Mouse (Mus musculus) gastrocnemius, postnatal 10 days (tissue): Measurements from ENCODE around the gene Tbl2. TPM values are rescaled to one million over a fixed set of nuclear protein-coding genes. Genes with fewer than 3 reads are reported as not detected.

Experiments used
- DNase-seq: peaks from one replicate; pipeline ENCODE4 v3.0.0; 2021; ENCODE audit warnings: mixed read lengths
- microRNA-seq, 2 experiments: library from miRNA; unstranded; fragments of <30 nt; microRNA quantifications; one replicate each; pipeline ENCODE4 v1.2.0; 2021
- total RNA-seq, 2 experiments: library from RNA; stranded (reverse); gene quantifications; 2 replicates each; pipeline ENCODE4 v1.2.3; 2021

Gene Tbl2
- total RNA-seq, 2 experiments from 2014 or later, result 13.6 to 16.8 TPM

GRCm38 (mm10) chr5:135186621-135187348, 37.3 kb downstream of the Tbl2 start, which contains the start of gene Baz1b:
Gene Baz1b (plus strand): TSS chr5:135187264.
- peak; percentile 95 for DNase-seq

- DNase-seq, result peak; percentile 80
These were observed 38.1 kb downstream of the Tbl2 start for GRCm38 (mm10) chr5:135187349-135188213.

- DNase-seq, result no peak
These were observed 38.7 kb downstream of the Tbl2 start for GRCm38 (mm10) chr5:135188214-135188554.

- no peak for DNase-seq
These were observed 40.0 kb downstream of the Tbl2 start for GRCm38 (mm10) chr5:135189281-135190022.

- DNase-seq, result peak; percentile 52
These were observed 42.2 kb downstream of the Tbl2 start for GRCm38 (mm10) chr5:135191620-135192019.

GRCm38 (mm10) chr5:135192431-135192830, 43.0 kb downstream of the Tbl2 start:
- DNase-seq, result no peak

- no peak for DNase-seq
These were observed 46.9 kb downstream of the Tbl2 start for GRCm38 (mm10) chr5:135196367-135196766.

GRCm38 (mm10) chr5:135202763-135203162, 53.3 kb downstream of the Tbl2 start:
- no peak for DNase-seq

GRCm38 (mm10) chr5:135208197-135208596, 58.7 kb downstream of the Tbl2 start:
- DNase-seq, result no peak

Small RNA genes within 50 kb of the gene (microRNA-seq; reads per million reads assigned to microRNA genes)
- 0 reads per million in 2 experiments for gene Gm25315

Other genes with a start within 250 kb of the Tbl2 start
- not detected for gene Tmem270, start 242.9 kb upstream of the Tbl2 start, total RNA-seq
- gene Cldn13, start 234.1 kb upstream of the Tbl2 start, total RNA-seq, result under 1 TPM in 1 of 2 experiments, not detected in 1; 0.84 TPM
- gene Mettl27, start 217.3 kb upstream of the Tbl2 start, total RNA-seq, result 1 to 10 TPM; 7.4 to 8.6 TPM
- gene Cldn4, start 202.7 kb upstream of the Tbl2 start, total RNA-seq, result not detected
- not detected for gene Cldn3, start 163.4 kb upstream of the Tbl2 start, total RNA-seq
- 10 to 100 TPM; 51.2 to 60.6 TPM for gene Abhd11, start 140.5 kb upstream of the Tbl2 start, total RNA-seq
- gene Stx1a, start 126.2 kb upstream of the Tbl2 start, total RNA-seq, result 1 to 10 TPM; 2.0 to 5.1 TPM
- 10 to 100 TPM; 22.4 to 23.3 TPM for gene Dnajc30, start 85.5 kb upstream of the Tbl2 start, total RNA-seq
- gene Bud23, start 84.7 kb upstream of the Tbl2 start, total RNA-seq, result 10 to 100 TPM; 28.6 to 30.3 TPM
- 1 to 10 TPM; 2.3 to 3.0 TPM for gene Vps37d, start 71.4 kb upstream of the Tbl2 start, total RNA-seq
- 10 to 100 TPM; 28.4 to 32.5 TPM for gene Mlxipl, start 59.8 kb upstream of the Tbl2 start, total RNA-seq
- 10 to 100 TPM; 28.4 to 28.9 TPM for gene Bcl7b, start 18.6 kb downstream of the Tbl2 start, total RNA-seq
- gene Baz1b, start 37.6 kb downstream of the Tbl2 start, total RNA-seq, result 10 to 100 TPM; 29.0 to 39.2 TPM
- 1 to 10 TPM; 9.2 to 9.8 TPM for gene Fzd9, start 101.6 kb downstream of the Tbl2 start, total RNA-seq
- not detected for gene Fkbp6, start 200.4 kb downstream of the Tbl2 start, total RNA-seq
- gene Trim50, start 203.6 kb downstream of the Tbl2 start, total RNA-seq, result not detected
- gene Nsun5, start 220.3 kb downstream of the Tbl2 start, total RNA-seq, result 10 to 100 TPM in 1 of 2 experiments, 1 to 10 TPM in 1; 9.6 to 12.1 TPM
- 10 to 100 TPM; 11.5 to 14.9 TPM for gene Pom121, start 244.9 kb downstream of the Tbl2 start, total RNA-seq